Mouse (Mus musculus) kidney, adult 2 months (tissue): ENCODE data around the gene Atg4c. TPM values are rescaled to one million over a fixed set of nuclear protein-coding genes. Genes with fewer than 3 reads are reported as not detected.

Experiments used
- DNase-seq: peaks from one replicate; pipeline ENCODE4 v3.0.0; 2021
- H3K27ac ChIP-seq: fragments of 200-500 bp; 2 replicates; pipeline ENCODE4 v1.5.1; 2012; ENCODE audit warnings: low read depth, low read length, control low read depth, inconsistent platforms; ENCODE audit not compliant: insufficient read depth
- H3K27me3 ChIP-seq: fragments of 200-500 bp; replicated peaks from 2 replicates; pipeline ENCODE4 v1.6.1; 2012; ENCODE audit warnings: mild to moderate bottlenecking, moderate library complexity, low read length, inconsistent platforms; ENCODE audit not compliant: control insufficient read depth, insufficient read depth
- H3K36me3 ChIP-seq: fragments of 200-500 bp; 2 replicates; pipeline ENCODE4 v1.6.1; 2012; ENCODE audit warnings: mild to moderate bottlenecking, moderate library complexity, low read length, inconsistent platforms; ENCODE audit not compliant: control insufficient read depth, insufficient read depth
- H3K4me1 ChIP-seq: fragments of 200-500 bp; 2 replicates; pipeline ENCODE4 v1.6.1; 2011; ENCODE audit warnings: low read length; ENCODE audit not compliant: control insufficient read depth, insufficient read depth
- H3K4me3 ChIP-seq: fragments of 200-500 bp; 2 replicates; pipeline ENCODE4 v1.5.1; 2011; ENCODE audit warnings: mild to moderate bottlenecking, low read depth, low read length, control low read depth; ENCODE audit not compliant: insufficient read depth
- CTCF ChIP-seq: fragments of 200-500 bp; conservative IDR thresholded peaks from 2 replicates; pipeline ENCODE4 v1.5.1; 2011; ENCODE audit warnings: low read depth, mild to moderate bottlenecking, control low read depth, low read length, moderate library complexity, mixed read lengths; ENCODE audit not compliant: insufficient read depth, insufficient read length
- POLR2A ChIP-seq: fragments of 200-500 bp; IDR thresholded peaks from one replicate; pipeline ENCODE4 v1.6.1; 2011; ENCODE audit warnings: low read depth, low read length, control low read depth
- WGBS: fragments of 180-500 bp; shearing (Covaris S2); methylation state at CpG from one replicate; pipeline ENCODE4 v1.1.7; 2018; 5-methylcytosine and 5-hydroxymethylcytosine counted together
- polyA plus RNA-seq: library from polyadenylated mRNA; depleted of rRNA; stranded (reverse); fragments of >200 nt; gene quantifications from 2 replicates; pipeline ENCODE4 v1.2.3, GENCODE M21; 2012

Atg4c gene
- polyA plus RNA-seq, 1 experiment, result 5.4 TPM

- WGBS, result 69% methylated on average over 11 of the region's 11 CpGs
- TF ChIP-seq POLR2A (no peak), CTCF (no peak)
- Histone ChIP-seq H3K27ac (no peak overlapping the region), H3K4me3 (no peak overlapping the region), H3K27me3 (no peaks in the 10 kb centered on the region), H3K4me1 (no peaks in the 10 kb centered on the region), H3K36me3 (peaks cover under 1% of the 10 kb centered on the region; the same call in 1 of the 2 replicates)
- DNase-seq, result no peak
These were observed 69.9 kb downstream of the Atg4c start for GRCm38 (mm10) chr4:99263663-99264062.

- H3K4me1 ChIP-seq, result no peaks in the 10 kb centered on the region
- no peaks in the 10 kb centered on the region for H3K36me3 ChIP-seq
- no peak for DNase-seq
- no peak overlapping the region for H3K27ac ChIP-seq
- H3K27me3 ChIP-seq, result no peaks in the 10 kb centered on the region
- WGBS, result 89% methylated on average over 10 of the region's 10 CpGs
- TF ChIP-seq POLR2A (no peak), CTCF (no peak)
- H3K4me3 ChIP-seq, result no peak overlapping the region
These were observed 73.2 kb downstream of the Atg4c start for GRCm38 (mm10) chr4:99266843-99267445.

GRCm38 (mm10) chr4:99272860-99273259, 79.1 kb downstream of the Atg4c start:
- Histone ChIP-seq H3K27me3 (no peaks in the 10 kb centered on the region), H3K36me3 (no peaks in the 10 kb centered on the region), H3K27ac (no peak overlapping the region), H3K4me1 (no peaks in the 10 kb centered on the region), H3K4me3 (no peak overlapping the region)
- WGBS, result 71% methylated on average over 9 of the region's 9 CpGs
- TF ChIP-seq CTCF (no peak), POLR2A (no peak)
- no peak for DNase-seq

DNA sequence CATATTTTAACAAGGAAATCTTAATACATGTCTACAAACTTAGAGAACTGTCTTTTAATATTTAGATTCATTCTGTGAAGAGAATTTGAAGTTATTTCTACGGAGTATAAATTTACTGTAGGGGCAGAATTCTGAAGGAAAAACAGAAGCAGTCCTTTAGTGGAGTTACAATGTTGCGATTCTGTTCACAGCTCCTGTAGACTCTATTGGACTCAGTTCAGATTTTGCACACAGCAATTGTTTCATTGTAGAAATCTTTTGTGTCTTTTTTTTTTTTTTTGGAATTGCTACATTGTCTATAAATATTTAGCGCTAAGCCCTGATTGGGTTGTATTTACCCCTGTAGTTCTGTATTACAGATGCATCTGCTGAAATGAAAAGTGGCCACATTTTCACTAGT, 79.7 kb downstream of the Atg4c start:
- no peak for TF ChIP-seq POLR2A
- no peak for TF ChIP-seq CTCF
- Histone ChIP-seq H3K27ac (no peak overlapping the region), H3K4me3 (no peak overlapping the region), H3K36me3 (no peaks in the 10 kb centered on the region), H3K4me1 (no peaks in the 10 kb centered on the region), H3K27me3 (no peaks in the 10 kb centered on the region)
- 96% methylated on average over 3 of the region's 3 CpGs for WGBS
- no peak for DNase-seq

DNA sequence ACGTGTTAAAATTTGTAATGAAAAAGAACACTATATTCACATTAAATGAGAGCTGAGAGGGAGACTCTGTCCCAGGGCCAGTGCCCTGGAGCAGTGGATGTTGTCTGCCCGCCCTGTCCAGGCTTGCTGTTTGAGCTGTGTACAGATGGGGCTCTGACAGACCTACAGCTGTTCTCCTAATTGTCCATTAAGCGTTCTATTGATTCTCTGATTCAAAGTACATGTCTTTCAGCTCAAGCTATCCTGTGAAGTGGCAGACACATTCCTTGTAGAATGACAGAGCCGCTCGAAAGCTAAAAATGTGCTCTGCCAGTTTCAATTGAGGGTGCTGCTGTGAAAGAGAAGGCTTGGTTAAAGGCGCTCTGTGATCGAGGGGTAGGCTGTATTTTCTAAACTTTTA, 80.2 kb downstream of the Atg4c start:
- WGBS, result 89% methylated on average over 7 of the region's 7 CpGs
- H3K4me1 ChIP-seq, result no peaks in the 10 kb centered on the region
- no peak for TF ChIP-seq CTCF
- no peak for TF ChIP-seq POLR2A

GRCm38 (mm10) chr4:99278876-99279275, 85.1 kb downstream of the Atg4c start:
- WGBS, result 90% methylated on average over 7 of the region's 7 CpGs
- DNase-seq, result no peak

More for the DNA sequence above, 80.2 kb downstream of the Atg4c start:
- Histone ChIP-seq H3K27ac (no peak overlapping the region), H3K27me3 (no peaks in the 10 kb centered on the region), H3K4me3 (no peak overlapping the region), H3K36me3 (no peaks in the 10 kb centered on the region)
- DNase-seq, result no peak

GRCm38 (mm10) chr4:99281711-99282110, 88.0 kb downstream of the Atg4c start:
- H3K27ac ChIP-seq, result no peak overlapping the region
- TF ChIP-seq CTCF (no peak), POLR2A (no peak)
- no peaks in the 10 kb centered on the region for H3K4me1 ChIP-seq
- no peaks in the 10 kb centered on the region for H3K36me3 ChIP-seq
- no peaks in the 10 kb centered on the region for H3K27me3 ChIP-seq
- no peak for DNase-seq
- 82% methylated on average over 7 of the region's 7 CpGs for WGBS
- H3K4me3 ChIP-seq, result no peak overlapping the region

More at GRCm38 (mm10) chr4:99278876-99279275, 85.1 kb downstream of the Atg4c start:
- no peak for TF ChIP-seq POLR2A
- no peak for TF ChIP-seq CTCF
- H3K4me3 ChIP-seq, result no peak overlapping the region
- no peaks in the 10 kb centered on the region for H3K4me1 ChIP-seq
- H3K27ac ChIP-seq, result no peak overlapping the region
- no peaks in the 10 kb centered on the region for H3K27me3 ChIP-seq
- no peaks in the 10 kb centered on the region for H3K36me3 ChIP-seq

- Histone ChIP-seq H3K36me3 (no peaks in the 10 kb centered on the region), H3K27me3 (no peaks in the 10 kb centered on the region), H3K4me3 (no peak overlapping the region), H3K27ac (no peak overlapping the region), H3K4me1 (no peaks in the 10 kb centered on the region)
- DNase-seq, result no peak
- 83% methylated on average over 10 of the region's 10 CpGs for WGBS
- TF ChIP-seq POLR2A (no peak), CTCF (no peak)
These were observed 95.6 kb downstream of the Atg4c start for GRCm38 (mm10) chr4:99289286-99289685.
